In genomic region chr3:55144916-55145315, GRCm38 (mm10) we compare ENCODE assay signal across 22 mouse cellular contexts. TPM values are rescaled to one million over a fixed set of nuclear protein-coding genes. Genes with fewer than 3 reads are reported as not detected.
"Had no signal": no experiment of that assay in that cellular context is flagged by ENCODE, and none has a peak within 500 bp of the region (broad histone marks: within the 10 kb centered on the region; RNA-seq: fewer than 3 reads in every experiment).

No protein-coding gene starts in this region.

- H3K4me2 ChIP-seq: liver, embryonic 13.5 days; liver, embryonic 15.5 days; lung, embryonic 15.5 days; midbrain, embryonic 13.5 days; neural tube, embryonic 12.5 days had no signal

- ATAC-seq: liver, postnatal 0 days; lung, postnatal 0 days; midbrain, embryonic 13.5 days; midbrain, embryonic 16.5 days had no signal

- H3K36me3 ChIP-seq: liver, embryonic 13.5 days; liver, embryonic 15.5 days; lung, embryonic 15.5 days; midbrain, embryonic 10.5 days; midbrain, embryonic 13.5 days; neural tube, embryonic 12.5 days had no signal

- DNase-seq: liver, embryonic 13.5 days; liver, postnatal 0 days; lung, adult 2 months; lung, postnatal 4 days; right cerebral cortex, postnatal 14 days; spleen, adult 18-20 months; thymus, adult 18-20 months; thymus, postnatal 14 days; thymus, postnatal 36 days had no signal

- H3K4me3 ChIP-seq: liver, embryonic 13.5 days; liver, embryonic 15.5 days; lung, embryonic 15.5 days; midbrain, embryonic 10.5 days; midbrain, embryonic 13.5 days; neural tube, embryonic 12.5 days had no signal

- H3K27me3 ChIP-seq: liver, embryonic 13.5 days; liver, embryonic 15.5 days; lung, embryonic 15.5 days; midbrain, embryonic 13.5 days; neural tube, embryonic 12.5 days had no signal

RNA-seq across cellular contexts. Expression of gene Ccdc169, which starts 7.8 kb away (rescaled TPM):
- total RNA-seq: megakaryocyte, adult 5-6 weeks; megakaryocyte-erythroid progenitor cell, adult 5-6 weeks; neutrophil, adult 5-6 weeks had no signal
- polyA plus RNA-seq: liver, embryonic 13.5 days; liver, embryonic 15.5 days; liver, postnatal 0 days; lung, adult 2 months; lung, embryonic 15.5 days; lung, postnatal 0 days; neural tube, embryonic 12.5 days; stomach, embryonic 14.5 days; stomach, embryonic 16.5 days; thymus, postnatal 0 days had no signal

RNA-seq across cellular contexts. Expression of gene Sohlh2, which starts 36.9 kb away (rescaled TPM):
- total RNA-seq: megakaryocyte, adult 5-6 weeks; megakaryocyte-erythroid progenitor cell, adult 5-6 weeks; neutrophil, adult 5-6 weeks had no signal
- polyA plus RNA-seq: liver, embryonic 13.5 days; liver, embryonic 15.5 days; liver, postnatal 0 days; lung, adult 2 months; lung, postnatal 0 days; midbrain, embryonic 10.5 days; midbrain, embryonic 13.5 days; midbrain, embryonic 16.5 days; neural tube, embryonic 12.5 days; stomach, embryonic 14.5 days; stomach, embryonic 16.5 days; thymus, postnatal 0 days had no signal
